Mouse (Mus musculus) layer of hippocampus, postnatal 10 days (tissue): ENCODE results near the gene Atxn7l1. TPM values are rescaled to one million over a fixed set of nuclear protein-coding genes. Genes with fewer than 3 reads are reported as not detected.
A peak's percentile ranks its signal among the peaks of the same experiment; 100 is the strongest.

Experiments used
- DNase-seq, 2 experiments: peaks; one replicate each; pipeline ENCODE4 v3.0.0; 2021; ENCODE audit warnings: low spot score in 2 of 2
- total RNA-seq, 2 experiments: library from RNA; stranded (reverse); gene quantifications; 2 replicates each; pipeline ENCODE4 v1.2.3; 2021

The Atxn7l1 gene
- total RNA-seq, 2 experiments from 2014 or later: 46.1 to 49.8 TPM

DNA sequence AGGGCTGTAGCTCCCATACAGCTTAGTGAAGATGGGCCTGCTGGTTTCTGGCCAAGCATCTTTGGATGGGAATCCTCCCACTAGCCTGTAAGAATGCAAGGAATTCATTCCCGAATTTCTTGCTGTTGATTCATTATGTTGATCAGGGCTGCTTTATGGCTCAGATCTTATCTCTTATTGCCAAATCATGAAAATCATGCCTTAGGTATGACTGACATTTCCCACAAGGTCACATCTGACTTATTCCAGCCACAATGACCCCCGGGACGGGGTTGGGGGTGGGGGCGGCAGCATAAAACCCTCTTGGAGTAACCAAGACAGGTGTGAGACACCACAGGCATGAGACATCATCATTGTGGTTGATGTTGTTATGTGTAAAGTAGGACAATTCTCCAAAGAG is 34.4 kb downstream of the Atxn7l1 start:
- DNase-seq: no peak

DNA sequence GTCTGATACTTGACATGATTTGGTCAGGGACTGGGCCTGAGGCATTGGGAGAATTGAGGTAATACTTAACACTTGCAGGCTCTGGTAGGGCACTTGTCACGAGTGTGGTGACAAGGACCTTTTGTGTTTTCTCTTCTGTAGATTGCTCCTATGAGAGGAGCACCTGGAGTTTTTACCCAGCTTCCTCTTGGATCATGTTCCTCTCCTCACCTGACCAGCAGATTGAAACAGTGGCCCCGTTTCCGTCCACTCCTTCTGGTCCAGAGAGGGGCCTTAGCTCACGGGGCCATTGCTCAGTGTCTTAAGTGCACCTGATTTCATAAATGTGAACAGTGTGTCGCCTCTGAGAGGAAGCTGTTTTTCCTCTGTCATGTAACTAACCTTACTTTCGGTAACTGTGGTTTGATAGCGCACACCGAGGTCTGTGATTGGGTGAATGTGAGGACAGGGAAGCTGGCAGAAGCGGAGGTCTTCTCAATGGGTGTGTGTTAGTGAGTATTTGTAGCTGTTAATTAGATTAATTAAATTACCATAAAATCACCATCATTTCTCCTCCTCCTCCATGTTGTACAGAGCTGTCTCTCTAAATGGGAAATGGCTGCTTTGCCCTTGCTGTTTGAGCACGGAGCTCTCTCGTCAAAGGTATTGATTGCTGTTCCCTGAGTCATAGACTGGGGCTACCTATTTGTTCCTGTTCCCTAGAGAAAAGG is 35.1 kb downstream of the Atxn7l1 start:
- DNase-seq: no peak

GRCm38 (mm10) chr12:33183138-33183627 is 35.7 kb downstream of the Atxn7l1 start:
- no peak for DNase-seq

GRCm38 (mm10) chr12:33184137-33184536 is 36.6 kb downstream of the Atxn7l1 start:
- DNase-seq: no peak

GRCm38 (mm10) chr12:33185046-33185445 is 37.6 kb downstream of the Atxn7l1 start:
- DNase-seq: no peak

DNA sequence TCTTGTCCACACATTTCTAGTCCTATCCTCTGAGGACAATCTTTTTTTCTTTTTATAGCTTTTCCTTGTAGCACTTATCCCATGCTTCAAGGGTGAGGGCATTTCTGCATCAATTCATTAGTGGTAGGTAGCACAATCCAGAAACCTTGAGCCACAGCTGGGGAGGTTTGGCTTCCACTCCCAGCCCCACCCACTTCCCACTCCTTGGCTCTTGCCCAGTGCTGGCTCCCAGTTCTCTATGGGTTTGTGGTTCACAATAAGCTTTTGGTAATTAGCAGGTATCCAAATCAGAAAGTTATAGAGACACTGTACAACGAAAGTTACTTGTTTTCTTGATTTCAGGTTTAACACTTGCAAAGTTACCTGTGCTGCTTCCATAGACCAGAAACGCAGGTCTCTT is 38.8 kb downstream of the Atxn7l1 start:
- DNase-seq: no peak

- no peak for DNase-seq
Measured at GRCm38 (mm10) chr12:33190133-33190532, 42.6 kb downstream of the Atxn7l1 start.

GRCm38 (mm10) chr12:33190633-33191032 is 43.1 kb downstream of the Atxn7l1 start:
- DNase-seq: no peak

GRCm38 (mm10) chr12:33193408-33193901 is 46.0 kb downstream of the Atxn7l1 start:
- DNase-seq: no peak

GRCm38 (mm10) chr12:33195175-33195574 is 47.7 kb downstream of the Atxn7l1 start:
- no peak for DNase-seq

DNA sequence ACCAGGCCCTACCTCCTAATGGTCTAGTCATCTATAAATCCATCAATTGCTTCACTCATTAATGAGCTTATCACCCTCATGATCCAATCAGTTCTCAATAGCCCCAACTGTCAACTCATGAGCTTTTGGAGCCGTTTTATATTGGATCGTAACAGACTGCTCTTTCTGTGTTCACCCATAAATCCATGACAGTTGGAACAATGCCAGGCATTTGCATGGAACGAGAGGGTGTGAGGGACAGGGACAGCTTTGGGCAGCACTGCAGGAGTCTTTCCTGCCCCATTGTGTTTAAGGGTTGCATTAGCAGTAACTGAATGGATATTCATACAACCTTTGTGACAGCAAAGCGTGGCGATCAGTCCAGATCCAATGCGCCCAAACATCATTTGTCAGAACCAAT is 49.8 kb downstream of the Atxn7l1 start:
- DNase-seq: no peak

GRCm38 (mm10) chr12:33197746-33198145 is 50.3 kb downstream of the Atxn7l1 start:
- DNase-seq: no peak

DNA sequence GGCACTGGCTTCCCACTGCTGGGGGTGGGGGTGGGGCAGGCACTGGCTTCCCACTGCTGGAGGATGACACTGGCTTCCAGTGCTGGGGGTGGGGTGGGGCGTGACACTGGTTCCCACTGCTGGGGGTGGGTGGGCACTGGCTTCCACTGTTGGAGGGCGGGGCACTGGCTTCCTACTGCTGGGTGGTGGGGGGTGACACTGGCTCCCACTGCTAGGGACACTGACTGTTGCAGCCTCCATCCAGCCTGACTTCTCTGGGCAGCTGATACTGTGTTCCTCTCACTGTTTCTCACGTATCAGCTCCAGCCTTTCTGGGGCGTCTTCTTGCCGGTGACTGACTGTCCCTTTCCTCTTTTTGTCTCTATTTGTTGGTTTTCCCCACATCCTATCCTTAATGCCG is 53.6 kb downstream of the Atxn7l1 start:
- no peak for DNase-seq

DNA sequence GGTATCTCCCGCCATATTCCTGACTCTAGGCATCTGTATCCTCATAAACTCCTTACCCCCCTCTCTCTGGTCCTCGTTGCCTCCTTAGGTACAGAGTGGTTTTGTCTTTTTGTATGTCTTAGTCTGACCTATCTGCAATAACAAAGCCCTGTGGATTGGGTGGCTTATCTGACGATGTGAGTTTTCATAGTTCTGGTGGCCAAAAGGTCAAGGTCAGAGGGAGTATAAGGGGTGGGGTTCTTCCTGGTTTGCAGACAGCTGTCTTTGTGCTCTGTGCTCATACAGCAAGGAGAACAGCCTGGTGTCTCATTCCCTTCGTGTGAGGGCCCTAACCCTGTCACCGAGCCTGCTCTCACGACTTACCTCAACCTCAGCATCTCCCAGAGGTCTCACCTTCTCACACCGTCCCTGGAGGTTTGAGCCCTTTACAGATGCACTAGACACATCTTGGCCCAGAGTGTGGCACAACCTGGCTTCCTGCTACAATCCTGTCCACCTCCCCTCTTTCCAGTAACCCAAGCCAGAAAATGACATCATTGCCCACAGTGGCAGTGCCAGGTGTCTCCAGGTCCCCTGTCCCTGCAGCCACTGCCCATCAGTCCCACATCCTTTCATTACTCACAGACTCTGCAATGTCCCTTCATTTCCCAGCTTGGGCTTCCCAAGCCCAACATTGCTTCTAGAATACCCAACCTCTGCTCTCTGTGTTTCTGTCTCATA is 54.2 kb downstream of the Atxn7l1 start:
- DNase-seq: no peak

DNA sequence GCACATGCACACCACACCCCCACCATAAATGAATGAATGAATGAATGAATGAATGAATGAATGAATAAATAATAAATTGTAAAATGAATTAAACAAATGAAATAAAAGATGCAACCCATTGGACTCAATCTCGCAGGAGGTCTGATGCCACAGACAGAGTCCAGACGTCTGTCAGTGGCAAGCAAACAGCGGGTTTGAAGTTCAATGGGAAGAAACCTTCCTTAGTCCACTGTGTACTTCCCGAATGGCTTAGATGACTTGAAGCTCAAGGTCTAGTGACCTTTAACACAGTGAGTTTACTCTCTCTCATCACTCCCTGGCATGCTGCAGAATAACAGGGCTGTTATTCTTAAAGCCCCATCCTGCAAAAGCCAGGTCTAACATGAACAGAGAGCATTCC is 57.8 kb downstream of the Atxn7l1 start:
- no peak for DNase-seq

- DNase-seq: no peak
Measured at GRCm38 (mm10) chr12:33206300-33206699, 58.8 kb downstream of the Atxn7l1 start.

- no peak for DNase-seq
Measured at GRCm38 (mm10) chr12:33210856-33211255, 63.4 kb downstream of the Atxn7l1 start.

- no peak for DNase-seq
Measured at GRCm38 (mm10) chr12:33218215-33218859, 70.8 kb downstream of the Atxn7l1 start.

GRCm38 (mm10) chr12:33219436-33219835 is 71.9 kb downstream of the Atxn7l1 start:
- DNase-seq: no peak

GRCm38 (mm10) chr12:33220081-33220480 is 72.6 kb downstream of the Atxn7l1 start:
- DNase-seq: no peak

DNA sequence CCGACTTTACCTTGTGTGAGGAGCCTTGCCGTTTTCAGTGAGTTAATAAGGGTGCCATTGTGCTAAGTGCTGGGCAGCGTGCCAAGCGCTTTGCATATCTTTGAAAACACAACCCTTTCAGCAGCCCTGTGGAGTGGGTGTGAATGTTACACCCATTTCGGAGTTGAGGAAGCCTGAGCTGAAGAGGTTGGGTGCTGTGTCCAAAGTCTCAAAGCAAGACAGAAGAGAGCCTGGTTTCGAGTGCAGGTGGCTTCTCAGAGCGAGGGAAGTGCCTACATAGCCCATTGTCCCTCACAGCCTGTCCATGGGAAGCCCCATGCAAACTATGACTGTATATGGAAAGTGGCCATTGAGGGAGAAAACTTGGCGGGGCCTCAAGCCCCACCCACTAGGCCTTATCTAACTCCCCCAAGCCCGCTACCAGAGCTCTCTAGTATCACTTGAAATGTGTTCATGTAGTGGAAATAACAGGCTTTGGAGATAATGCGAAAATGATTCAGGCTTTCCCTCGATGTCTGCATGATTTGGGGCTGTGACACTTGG is 73.1 kb downstream of the Atxn7l1 start:
- DNase-seq: peak; percentile 41 to 47

DNA sequence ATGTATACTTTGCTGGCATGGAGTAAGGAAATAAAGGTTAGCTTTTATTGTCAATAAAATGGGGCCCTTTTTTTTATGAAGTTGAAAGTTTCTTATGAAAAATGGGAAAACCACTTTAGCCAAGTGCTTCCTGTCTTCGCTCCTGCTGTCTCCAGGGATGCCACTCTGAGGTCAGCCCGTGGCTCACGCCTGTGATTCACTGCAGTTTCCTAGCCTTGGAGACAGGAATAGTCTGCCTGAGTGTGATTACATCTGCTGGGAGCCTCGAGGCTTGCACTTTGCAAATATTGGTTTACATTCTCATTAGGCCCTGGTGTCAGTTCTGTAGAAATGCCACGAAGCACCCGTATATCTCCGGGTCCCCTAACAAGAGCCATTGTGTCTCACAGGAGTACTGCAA is 74.7 kb downstream of the Atxn7l1 start:
- DNase-seq: no peak
